Mouse (Mus musculus) cerebellum, adult 18-20 months (tissue): ENCODE results near the gene Efna4.

Source experiments
- DNase-seq, 2 experiments: peaks; one replicate each; pipeline ENCODE4 v3.0.0; 2021

Efna4 gene

DNA sequence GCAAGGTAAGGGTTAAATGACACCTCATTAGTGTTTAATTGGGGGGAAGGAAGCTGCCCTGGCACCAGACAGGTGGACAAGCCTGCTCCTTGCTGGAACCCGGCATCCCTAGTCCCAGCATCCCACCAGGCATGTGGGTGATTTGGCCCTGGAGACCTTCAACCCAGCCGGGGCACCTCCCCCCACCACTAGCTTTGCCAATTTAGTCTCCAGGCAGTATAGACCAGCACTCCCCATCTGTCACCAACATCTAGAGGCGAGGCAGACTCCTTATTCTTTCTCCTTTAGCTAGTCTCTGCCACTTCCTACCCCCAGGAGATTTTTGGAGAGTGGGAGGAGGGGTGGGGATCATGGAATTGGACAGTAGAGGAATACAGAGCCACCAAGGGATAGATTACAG lies 7.5 kb downstream of the Efna4 start:
- DNase-seq, result no peak

DNA sequence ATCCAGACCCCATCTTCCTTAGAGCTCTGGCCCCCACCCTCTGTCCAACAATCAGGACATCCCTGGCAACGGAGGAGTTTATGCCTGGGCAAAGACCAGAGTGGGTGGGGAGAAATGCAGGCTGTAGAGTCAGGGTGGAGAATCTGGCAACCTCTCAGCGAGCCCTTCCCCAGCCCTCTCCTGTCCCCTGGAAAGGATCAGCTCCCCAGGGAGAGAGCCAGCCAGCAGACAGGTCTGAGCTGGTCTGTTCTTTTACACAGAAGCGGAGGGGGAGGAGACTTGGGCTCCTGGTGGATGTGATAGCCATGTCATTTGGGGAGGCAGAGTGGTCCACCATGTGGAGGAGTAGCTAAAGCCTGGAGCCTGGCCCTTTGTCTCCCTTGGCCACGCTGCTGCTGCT lies 9.2 kb downstream of the Efna4 start:
- no peak for DNase-seq

DNA sequence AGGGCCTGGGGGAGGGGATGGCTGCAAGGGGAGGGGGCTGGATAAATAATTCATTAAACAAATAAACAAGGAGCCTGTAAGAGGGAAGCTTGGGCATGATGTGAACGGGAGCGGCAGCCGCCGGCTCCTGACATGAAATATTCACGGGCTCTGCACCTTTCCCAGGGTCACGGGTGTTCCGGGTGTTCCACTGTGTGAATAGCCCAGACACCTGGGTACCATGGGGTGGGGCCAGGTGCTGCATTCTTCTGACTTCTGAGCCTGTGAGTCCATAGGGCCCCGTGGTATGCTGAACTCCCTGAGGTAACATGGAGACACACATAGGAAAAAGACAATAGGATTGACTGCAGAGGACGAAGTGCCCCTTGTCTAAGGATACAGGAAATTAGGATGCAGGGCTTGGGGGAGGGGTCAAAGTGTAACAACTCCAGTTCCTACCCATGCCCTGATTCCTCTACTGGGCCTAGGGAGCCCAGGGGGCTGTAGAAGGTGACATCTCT lies 10.4 kb downstream of the Efna4 start:
- no peak for DNase-seq

DNA sequence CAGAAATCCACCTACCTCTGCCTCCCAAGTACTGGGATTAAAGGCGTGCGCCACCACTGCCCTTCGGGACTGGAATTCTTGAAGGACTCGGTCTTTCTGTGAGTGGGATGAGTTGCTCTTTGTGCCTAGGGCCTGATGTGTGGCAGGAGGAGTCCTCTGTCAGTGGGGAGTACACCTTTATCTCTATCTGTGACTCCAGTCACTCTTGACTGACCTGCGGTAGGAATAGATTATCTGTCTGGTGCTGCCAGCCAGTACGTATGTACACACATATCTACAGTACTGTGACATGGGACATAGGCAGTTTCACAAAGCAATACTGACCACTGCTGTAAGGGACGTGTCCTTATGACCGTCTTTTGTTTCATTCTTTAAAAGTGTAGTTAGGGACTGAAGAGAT lies 11.9 kb downstream of the Efna4 start:
- DNase-seq, result no peak

DNA sequence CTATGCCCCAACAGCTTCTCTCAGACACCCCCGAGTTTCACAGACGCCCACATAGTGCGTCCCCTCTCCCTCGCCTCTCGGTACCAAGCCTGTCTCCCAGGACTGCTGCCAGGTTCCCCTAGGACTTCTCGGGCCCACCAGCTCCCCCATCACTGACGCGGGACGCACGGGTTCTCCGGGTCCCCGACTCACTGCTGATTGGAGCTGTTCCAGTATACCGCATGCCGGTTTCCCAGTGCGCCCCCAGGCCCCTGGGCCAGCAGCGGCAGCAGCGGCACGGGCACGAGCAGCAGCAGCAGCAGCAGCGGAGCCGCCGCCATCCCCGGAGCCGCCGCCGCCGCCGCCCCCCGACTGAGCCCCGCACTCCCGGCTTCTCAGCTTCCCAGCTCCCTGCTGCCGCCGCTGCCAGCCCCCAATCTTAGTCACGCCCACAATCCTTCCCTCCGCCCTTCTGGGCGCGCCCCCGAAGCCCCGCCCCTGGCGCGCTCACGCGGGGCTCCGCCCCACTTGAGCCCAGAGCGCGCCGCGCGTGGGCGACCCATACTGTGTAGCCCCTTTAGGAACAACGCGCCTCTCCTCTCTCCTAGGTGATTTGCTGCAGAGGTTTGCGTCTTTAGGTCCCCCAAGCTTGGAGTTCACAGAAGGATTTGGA lies 15.2 kb downstream of the Efna4 start, which contains the start of gene Efna3:
TSS of gene Efna3 (minus strand) at position 452 of the 652 bp plus-strand sequence.
- peak; percentile 43 to 60 for DNase-seq

DNA sequence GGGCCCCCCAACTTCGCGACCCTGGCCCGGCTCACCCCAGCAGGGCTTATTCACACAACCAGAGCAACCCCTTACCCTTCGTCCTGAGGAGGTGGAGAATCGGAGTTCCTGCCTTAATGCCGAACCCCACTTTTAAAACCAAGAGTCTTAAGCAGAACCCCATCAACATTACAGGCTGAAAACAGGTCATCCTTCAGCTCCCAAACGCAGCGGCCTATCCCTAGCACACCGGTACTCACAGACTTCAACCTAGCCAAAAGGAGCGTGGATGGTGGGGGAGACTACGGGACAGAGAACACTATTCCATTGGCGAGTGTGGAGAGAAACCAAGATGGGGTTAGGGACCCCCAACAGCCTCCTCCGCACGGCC lies 15.7 kb downstream of the Efna4 start:
- DNase-seq, result no peak

DNA sequence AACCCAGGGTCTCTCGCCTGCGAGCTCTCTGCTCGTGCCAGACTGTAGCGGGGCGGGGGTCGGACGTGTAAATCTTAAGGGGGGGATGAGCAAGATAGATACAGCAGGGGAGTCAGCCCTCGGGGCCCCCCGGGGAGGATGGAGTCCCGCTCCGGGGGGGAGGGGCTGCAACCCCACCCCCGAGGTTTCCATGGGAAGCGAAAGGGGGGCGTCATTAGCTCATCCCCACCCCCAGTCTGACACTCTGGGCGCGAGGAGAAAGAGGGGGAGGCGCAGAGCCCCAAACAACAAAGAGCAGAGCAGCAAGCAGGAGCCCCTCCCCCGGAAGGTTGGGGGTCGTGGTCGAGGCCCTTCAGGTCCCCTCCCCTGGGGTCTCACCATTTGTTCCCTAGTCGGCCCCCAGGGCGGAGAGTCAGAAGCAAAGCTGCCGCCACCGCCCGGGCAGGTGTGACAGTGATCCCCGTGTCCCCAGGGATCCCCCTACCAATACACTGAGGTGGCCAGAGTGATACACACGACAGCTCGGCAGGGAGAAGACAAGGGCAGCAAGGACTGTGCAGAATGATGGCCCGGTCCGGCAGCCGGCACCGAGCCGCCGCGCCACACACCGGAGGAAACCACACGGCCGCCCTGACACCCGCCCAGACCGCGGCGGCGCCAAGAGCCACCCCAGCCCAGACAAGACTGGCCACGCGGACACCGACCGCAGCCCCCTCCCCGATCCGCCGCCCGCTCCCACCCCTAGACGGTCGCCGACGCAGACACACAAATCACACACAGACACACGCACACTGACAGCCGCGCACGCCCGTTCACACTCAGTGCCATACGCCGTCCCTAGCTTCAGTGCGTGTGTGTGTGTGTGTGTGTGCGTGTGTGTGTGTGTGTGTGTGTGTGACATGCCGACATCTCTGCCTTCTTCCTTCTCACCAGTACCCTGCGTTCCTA lies 16.4 kb downstream of the Efna4 start:
- peak in 1 of 2 experiments; percentile 37 for DNase-seq

DNA sequence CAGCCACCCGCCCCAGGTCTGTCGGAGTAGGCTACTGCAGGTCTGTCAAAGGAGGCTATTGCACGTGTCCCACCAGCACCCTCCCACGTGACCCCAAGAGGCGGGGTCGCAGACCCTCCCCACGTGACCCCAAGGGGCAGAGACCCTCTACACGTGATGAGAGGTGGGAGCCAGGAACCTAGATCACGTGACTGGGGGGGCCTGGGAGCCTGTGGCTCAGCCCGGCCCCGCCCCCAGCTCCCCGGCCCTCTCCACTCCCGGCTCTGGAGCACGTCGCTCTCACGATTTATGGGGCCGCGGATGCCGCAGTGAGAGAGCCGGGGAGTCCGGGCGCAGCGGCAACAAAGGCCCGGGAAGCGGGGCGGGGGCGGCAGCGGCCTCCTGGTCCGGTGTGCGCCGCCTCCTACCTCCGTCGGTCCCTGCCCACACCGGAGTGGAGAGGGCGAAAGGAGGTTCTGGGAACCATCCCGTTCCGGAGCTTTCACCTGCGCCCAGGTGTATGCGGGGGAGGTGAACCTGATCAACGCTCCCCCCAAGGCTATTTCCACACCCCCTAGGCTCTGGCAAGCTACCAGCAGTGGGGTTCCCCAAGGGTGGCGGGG lies 17.1 kb downstream of the Efna4 start:
- peak in 1 of 2 experiments; percentile 29 for DNase-seq

DNA sequence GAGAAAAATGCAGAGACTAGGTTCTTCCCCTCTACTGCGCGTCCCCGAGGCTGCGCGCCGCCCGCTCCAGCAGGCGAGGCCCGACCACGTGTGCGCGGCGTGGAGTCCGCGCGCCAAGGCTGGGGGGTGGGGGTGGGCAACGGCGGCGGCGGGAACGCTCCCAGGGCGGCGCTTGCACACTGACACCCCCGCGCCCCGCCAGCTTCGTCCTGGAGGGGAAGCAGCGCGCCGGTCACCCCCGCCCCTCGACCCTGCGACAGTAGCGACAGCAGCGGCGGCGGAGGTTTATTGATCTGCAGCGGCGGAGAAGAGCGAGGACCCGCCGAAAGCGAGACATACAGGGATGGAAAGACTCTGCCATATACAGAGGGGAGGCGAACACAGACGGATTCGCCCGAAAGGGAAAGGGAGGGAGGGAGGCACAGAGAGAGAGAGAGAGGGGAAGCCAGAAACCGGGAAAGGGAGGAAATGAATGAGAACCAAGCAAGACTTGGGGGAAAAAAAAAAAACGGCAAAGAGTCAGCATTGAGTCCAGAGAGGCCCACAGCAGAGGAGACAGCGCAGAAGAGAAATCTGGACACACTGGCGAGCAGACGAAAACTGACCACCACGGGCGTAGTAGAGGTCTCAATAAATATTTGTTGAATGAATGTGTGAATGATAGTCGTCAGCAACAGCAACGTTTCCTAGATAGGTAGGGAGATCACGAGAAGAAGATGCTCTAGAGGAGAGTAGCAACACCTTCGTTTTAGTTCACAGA lies 18.1 kb downstream of the Efna4 start:
- DNase-seq, result no peak

DNA sequence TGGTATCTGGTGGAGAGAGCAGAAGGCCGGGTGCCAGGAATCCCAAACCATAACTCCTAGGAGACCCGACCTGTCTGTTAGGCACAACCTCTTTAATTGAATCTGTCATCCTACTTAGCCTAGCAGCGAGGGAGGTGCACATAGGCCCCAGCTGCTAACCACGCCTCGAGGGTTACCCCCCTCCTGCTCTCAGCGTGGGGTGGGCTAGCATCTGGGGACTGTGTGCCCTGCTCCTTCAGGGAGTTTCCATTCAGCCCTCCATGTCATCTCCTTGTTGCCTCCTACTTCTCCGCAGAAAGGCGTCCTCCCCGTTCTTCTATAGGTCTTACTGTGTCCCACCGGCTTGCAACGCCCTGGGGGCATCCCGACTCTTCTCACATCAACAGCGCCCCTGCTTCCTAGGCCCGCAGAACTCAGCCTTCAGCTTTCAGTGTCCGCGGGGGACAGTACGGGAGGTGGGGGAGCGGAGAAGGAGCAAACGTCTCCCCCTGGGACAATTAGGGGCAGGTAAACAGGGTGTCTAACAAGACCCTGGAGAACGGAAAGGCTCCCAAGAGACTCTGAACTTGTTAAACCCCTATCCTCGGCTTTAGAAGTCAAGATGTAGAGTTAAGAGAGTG lies 18.7 kb downstream of the Efna4 start:
- DNase-seq, result no peak

DNA sequence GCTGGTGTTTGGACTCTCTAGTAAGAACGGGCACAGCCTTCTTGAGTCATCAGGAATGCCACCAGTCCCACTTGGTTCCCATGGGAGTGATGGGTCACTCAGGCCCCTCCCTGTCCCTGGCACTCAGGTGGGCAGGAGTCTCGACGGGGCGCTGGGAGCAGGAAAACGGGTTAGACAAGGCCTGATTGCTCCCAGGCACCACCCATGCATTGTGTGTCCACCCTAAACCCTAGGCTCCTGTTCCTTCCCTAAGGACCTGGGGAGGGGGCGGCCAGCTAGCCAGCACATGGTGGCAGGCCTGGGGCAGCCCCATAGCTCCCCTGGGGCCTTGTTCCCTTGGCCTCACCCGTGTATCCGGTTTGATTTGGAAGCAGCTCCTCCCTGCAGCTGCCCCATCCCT lies 19.5 kb downstream of the Efna4 start:
- DNase-seq, result no peak

DNA sequence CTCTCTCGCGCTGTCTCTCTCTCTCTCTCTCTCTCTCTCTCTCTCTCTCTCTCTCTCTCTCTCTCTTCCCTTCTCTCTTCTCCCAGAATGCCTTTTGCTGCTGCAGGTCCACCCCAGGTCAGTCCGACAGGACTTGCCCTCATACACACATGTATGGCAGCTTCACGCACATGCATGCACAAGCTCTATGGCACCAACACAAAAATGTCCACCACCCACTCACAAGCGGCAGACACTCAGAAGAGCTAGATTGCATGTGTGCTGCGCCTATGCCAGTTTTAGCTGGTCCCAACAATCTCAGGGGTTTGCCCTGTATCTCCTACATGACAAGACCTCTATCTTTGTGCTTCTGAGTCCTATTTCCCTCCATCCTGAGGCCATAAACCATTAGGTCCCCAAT lies 20.6 kb downstream of the Efna4 start:
- no peak for DNase-seq

DNA sequence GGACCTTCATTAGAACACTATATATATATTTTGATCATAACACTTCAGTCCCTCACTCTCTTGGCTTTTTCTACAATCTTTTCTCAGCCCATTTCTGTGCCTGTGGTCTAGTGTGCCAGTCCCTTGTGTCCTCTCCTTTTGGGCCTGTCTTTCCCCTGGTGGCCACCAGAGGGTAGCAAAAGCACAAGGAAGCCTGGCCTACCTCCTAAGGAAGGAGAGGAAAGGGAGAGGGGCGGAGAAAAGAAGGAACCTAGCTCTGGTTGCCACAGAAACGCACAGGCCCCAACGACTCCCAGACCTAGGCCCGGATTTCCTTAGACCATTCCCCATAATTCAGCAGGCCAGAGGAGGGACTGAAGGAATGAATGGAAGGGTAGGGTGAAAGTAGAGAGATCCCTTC lies 21.0 kb downstream of the Efna4 start:
- peak; percentile 88 to 92 for DNase-seq

DNA sequence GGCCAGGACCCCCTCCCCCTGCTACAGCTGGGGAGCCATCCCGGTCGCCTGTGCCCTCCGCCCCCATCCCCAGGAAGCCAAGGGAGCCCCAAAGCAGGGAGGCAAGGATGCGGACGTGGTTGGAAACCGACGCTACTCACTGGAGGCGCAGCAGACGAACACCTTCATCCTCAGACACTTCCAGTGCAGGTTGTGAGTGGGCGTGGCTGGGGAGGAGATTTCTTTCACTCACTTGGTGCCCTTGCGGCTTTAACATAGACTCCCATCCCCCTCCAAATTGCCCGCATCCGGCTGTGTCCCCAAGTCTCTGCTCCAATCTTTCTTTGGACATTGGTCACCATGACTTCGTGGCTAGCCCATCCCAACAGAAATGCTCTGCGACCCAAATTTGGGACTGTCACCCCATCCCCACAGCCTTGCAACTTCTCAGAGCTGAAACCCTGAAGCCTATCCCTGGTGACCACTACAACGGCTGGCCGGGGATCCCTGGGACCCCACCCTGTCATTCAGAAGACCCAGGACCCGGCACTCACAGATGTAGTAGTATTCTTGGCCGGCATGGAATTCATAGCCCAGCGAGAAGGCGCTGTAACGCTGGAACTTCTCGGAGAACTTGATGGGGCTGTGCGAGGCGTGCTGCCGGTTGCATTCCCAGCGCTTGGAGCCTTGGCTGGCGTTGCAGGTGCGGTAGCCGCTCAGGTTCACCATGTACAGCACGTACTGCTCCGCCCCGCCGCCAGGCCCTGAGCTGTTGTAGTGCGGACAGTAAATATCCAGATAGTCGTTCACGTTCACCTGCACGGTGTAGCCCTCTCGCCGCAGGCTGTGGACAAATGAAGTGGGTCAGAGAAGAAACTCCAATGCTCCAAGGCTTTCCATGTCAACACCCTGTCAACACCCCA lies 21.6 kb downstream of the Efna4 start:
- DNase-seq, result peak in 1 of 2 experiments; percentile 29

DNA sequence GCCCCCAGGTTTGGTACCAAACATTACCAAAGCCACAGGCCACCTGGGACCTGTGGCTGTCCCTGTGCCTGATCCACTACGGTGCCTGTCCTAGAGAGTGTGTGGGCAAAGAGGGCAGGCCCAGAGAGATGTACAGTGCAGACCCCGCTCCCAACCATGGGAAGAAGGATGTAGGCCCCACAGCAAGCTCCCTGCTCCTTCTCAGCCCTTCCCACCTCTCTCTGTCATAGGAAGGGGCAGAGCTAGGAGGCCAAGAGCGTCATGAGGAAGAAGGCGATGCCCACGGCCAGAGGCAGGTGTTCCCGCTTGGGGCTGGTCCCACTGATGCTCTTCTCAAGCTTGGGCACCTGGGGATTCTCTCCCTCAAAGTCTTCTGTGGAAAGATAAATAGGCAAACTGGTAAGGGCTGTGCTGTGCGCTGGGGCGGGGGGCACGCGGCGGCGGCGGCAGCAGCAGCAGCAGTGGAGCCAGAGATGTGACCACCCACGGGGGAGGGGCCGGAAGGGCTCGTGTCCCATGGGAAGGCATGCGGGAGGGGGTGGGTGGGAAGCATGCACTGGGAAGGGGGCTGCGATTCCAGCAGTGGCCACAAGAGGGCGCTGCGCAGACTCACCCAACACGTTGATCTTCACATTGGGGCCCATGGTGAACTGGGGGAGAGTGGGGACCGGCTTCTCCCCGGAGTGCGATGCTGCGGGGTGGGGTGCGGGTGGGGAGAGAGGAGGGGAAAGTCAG lies 22.5 kb downstream of the Efna4 start:
- peak; percentile 64 to 81 for DNase-seq

DNA sequence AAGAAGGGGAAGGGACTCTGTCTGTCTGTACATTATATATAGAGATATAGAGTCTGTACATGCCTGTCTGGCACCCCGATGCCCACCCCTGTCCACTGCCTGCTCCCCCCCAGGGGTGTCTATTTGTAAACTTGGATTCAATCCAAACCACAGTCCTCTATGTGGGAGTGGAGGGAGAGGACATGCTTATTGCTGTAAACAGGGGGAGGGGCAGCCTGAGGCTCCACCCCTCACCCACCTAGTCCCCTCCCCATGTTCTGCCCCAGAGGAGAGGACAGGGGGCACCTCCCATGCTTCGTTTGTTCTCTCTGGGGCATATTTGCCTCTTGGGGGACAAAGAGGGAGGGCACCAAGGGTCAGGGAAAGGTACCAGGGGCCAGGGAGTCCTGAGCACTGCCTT lies 23.0 kb downstream of the Efna4 start:
- DNase-seq, result no peak

DNA sequence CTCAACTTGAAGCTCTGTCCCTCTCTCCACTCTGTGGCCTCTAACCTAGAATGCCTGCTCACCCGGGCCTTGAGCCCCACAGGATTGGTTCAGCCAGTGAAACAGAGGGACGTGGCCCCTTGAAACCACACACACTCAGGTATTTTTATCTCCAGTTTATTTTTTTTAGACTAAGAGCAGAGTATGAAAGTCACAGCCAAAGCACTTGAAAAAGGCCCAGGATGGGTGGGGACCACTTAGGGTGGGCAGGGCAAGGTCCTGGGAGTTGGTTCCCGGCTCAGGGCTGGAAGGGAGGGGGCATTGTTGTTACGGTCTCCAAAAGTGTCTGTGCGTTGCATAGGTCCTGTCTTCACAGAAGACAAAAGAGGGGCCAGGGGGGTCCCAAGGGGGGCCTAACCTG lies 23.5 kb downstream of the Efna4 start:
- no peak for DNase-seq

DNA sequence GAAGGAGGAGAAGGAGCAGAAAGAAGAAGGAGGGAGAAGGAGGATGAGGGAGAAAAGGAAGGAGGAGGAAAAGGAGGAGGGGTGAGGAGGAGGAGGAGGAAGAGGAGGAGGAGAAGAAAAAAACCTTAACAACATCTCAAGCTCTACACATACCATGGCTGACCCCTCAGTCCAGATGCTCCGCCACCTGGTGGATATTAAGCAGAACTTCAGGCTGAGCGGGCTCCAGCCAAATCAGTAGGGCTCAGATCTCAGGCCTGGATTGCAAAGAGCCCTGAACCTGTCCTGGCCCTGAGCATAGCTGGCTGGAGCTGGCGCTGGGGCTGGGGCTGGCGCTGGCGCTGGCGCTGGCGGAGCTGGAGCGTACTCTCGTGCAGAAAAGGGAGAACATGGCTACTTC lies 29.7 kb downstream of the Efna4 start:
- DNase-seq, result peak; percentile 69 to 70

DNA sequence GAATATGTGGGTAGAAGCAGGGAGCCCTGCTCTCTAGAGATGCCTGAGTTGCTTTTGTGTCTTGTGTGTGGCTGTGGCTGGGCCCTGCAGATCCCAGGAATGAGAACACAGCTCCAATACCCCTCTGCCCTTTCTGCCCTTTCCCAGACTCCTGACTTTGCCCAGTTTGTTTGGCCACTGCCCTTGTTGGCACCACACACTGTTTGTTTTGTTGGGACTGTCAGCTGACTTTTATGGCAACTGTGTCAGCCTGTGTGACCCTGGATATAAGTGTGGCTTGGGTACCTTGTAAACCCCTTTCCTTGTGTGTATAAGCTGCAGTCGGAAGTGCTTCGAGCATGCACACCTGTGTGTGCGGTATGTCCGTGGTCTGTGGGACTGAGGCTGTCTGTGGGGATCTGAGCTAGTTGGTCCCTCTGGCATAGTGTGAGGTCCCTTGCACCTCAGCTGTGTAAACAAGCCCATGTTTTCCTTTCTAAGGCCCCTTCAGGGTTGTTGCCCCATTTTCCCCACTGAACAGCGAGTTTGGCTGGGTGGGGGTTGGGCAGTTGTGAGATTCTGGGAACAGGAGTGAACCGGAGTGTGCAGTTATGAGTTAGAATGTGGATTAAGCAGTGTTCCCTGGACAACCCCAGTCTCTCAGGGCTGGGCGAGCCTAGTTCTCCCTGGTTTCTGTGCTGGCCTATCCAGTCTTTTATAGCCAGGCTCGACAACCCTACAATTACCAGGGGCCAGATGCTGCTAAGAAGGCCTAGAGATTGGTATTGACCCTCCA lies 32.1 kb downstream of the Efna4 start:
- DNase-seq, result no peak

DNA sequence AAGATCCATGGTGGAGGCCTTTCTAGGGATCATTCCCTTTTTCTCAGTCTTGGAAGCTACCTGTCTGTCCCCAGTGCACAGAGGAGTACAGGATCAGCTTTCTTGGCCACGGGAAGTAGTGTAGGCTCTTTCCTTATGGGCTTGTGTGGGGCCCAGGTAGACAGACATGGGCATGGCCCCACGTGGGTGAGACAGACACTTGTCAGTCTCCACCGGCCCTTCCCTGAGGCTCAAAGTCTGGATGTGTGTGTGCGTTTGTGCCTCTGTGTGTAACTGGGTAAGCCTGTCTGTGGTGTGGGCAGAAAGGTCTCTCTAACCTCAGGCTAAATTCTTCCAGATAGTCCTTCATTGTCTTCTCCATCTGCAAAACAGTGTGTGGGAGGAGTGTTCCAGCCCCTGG lies 32.7 kb downstream of the Efna4 start:
- no peak for DNase-seq
